Mouse (Mus musculus): Measurements from ENCODE around the gene Tymp. TPM values are rescaled to one million over a fixed set of nuclear protein-coding genes. Genes with fewer than 3 reads are reported as not detected.
A peak's percentile ranks its signal among the peaks of the same experiment; 100 is the strongest.

Tymp gene
- polyA plus RNA-seq, 1 experiment from 2014 or later, result 1.6 TPM

DNA sequence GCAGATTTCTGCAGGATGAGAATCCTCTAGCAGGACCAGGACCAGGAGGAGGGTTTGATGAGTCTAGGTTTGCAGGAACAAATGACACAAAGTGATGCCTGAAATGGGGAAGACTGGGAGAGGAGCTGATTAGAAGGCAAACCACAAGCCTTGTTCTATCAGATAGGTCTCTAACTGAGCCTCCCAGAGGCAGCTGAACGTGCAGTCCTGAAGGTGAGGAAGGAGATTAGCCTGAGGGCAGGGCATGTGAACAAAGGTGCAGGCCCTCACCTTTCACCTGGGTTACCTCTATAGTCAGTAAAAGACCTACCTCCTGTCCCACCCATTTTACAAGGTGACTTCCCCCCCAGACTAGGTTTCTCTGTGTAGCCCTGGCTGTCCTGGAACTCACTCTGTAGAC, 22.9 kb upstream of the Tymp start:
- no peaks in the 10 kb centered on the region for H3K36me3 ChIP-seq (ENCODE audit: control insufficient read depth, insufficient read depth, low read length)
- no peaks in the 10 kb centered on the region for H3K9me3 ChIP-seq (ENCODE audit: control insufficient read depth, low read length)
- no peaks in the 10 kb centered on the region for H3K27me3 ChIP-seq (ENCODE audit: control insufficient read depth, insufficient read depth, low read depth, low read length)
- H3K27ac ChIP-seq (ENCODE audit: low read length), result no peak overlapping the region
- no peak overlapping the region for H3K4me3 ChIP-seq (ENCODE audit: low read length)
- H3K4me2 ChIP-seq (ENCODE audit: low read depth, low read length), result no peak overlapping the region
- WGBS, result 47% methylated on average over 1 of the region's 1 CpGs
- H3K4me1 ChIP-seq (replicated peaks; ENCODE audit: control insufficient read depth, insufficient read depth, low read length), result no peaks in the 10 kb centered on the region
- ATAC-seq (ENCODE audit: low read depth), result no peak
- H3K9ac ChIP-seq (ENCODE audit: low read length), result no peak overlapping the region

DNA sequence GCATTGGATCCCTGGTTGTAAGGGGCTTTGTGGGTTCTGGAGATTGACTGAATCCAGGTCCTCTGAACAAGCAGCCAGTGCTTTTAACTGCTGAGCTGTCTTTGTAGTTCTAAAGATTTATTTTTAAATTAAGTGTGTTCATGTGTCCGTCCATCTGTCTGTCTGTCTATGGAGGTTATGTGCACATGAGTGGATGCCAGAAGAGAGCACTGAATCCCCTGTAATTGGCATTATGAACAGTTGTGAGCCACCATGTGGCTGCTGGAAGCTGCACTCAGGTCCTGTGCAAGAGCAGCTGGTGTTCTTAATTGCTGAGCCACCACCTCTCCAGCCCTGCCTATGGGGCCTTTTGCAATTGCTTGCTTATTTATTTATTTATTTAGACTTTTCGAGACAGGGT, 21.3 kb upstream of the Tymp start:
- no peaks in the 10 kb centered on the region for H3K36me3 ChIP-seq (ENCODE audit: control insufficient read depth, insufficient read depth, low read length)
- no peaks in the 10 kb centered on the region for H3K27me3 ChIP-seq (ENCODE audit: control insufficient read depth, insufficient read depth, low read depth, low read length)
- H3K9me3 ChIP-seq (ENCODE audit: control insufficient read depth, low read length), result no peaks in the 10 kb centered on the region
- ATAC-seq (ENCODE audit: low read depth), result no peak
- H3K27ac ChIP-seq (ENCODE audit: low read length), result no peak overlapping the region
- 74% methylated on average over 2 of the region's 2 CpGs for WGBS
- H3K4me1 ChIP-seq (replicated peaks; ENCODE audit: control insufficient read depth, insufficient read depth, low read length), result no peaks in the 10 kb centered on the region
- H3K9ac ChIP-seq (ENCODE audit: low read length), result no peak overlapping the region
- no peak overlapping the region for H3K4me3 ChIP-seq (ENCODE audit: low read length)
- no peak overlapping the region for H3K4me2 ChIP-seq (ENCODE audit: low read depth, low read length)

DNA sequence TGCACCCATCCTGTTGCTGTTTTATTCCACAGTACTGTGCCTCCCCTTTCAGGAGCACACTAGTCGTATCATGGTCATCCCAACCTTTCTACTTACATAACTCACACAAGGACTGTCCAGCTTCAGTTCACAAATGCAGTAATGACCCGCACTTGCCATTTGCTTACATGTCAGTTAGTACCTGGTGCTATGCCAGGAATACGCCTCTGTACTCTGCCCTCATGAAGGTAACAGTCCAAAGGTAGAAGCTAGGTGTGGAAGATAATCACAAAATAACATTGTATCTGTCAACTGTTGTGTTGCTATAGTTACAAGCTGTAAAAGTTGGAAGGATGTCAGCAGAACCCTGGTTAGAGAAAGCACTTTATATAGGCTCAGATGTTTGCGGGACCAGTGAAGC, 20.0 kb upstream of the Tymp start:
- Histone ChIP-seq H3K9me3 (ENCODE audit: control insufficient read depth, low read length) (no peaks in the 10 kb centered on the region), H3K4me1 (replicated peaks; ENCODE audit: control insufficient read depth, insufficient read depth, low read length) (no peaks in the 10 kb centered on the region), H3K36me3 (ENCODE audit: control insufficient read depth, insufficient read depth, low read length) (no peaks in the 10 kb centered on the region), H3K27ac (ENCODE audit: low read length) (no peak overlapping the region), H3K4me3 (ENCODE audit: low read length) (no peak overlapping the region), H3K9ac (ENCODE audit: low read length) (no peak overlapping the region), H3K27me3 (ENCODE audit: control insufficient read depth, insufficient read depth, low read depth, low read length) (no peaks in the 10 kb centered on the region), H3K4me2 (ENCODE audit: low read depth, low read length) (no peak overlapping the region)
- no peak for ATAC-seq (ENCODE audit: low read depth)
- 75% methylated on average over 4 of the region's 4 CpGs for WGBS

DNA sequence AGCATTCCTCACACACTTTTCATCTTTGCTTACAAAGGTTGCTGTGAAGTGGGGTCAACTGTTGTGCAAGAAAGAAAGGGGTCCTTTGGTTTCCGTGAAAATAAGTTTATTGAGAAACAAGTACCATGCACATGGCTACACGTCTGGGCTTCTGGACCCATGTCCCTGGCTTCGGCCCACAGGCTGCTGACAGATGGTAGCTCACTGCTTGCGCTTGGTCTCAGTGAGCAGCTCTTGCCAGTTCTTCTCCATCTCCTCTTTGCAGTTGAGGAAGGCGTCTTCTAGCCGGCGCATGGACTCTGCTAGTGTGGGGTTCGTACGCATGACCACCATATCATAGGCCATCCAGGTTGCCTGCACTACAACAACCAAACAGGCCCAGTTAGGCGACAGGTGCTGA, 13.2 kb upstream of the Tymp start:
- no peak overlapping the region for H3K4me3 ChIP-seq (ENCODE audit: low read length)
- no peaks in the 10 kb centered on the region for H3K36me3 ChIP-seq (ENCODE audit: control insufficient read depth, insufficient read depth, low read length)
- H3K4me2 ChIP-seq (ENCODE audit: low read depth, low read length), result no peak overlapping the region
- no peaks in the 10 kb centered on the region for H3K27me3 ChIP-seq (ENCODE audit: control insufficient read depth, insufficient read depth, low read depth, low read length)
- no peak for ATAC-seq (ENCODE audit: low read depth)
- no peaks in the 10 kb centered on the region for H3K4me1 ChIP-seq (replicated peaks; ENCODE audit: control insufficient read depth, insufficient read depth, low read length)
- H3K27ac ChIP-seq (ENCODE audit: low read length), result no peak overlapping the region
- WGBS, result 84% methylated on average over 10 of the region's 10 CpGs
- no peak overlapping the region for H3K9ac ChIP-seq (ENCODE audit: low read length)
- no peaks in the 10 kb centered on the region for H3K9me3 ChIP-seq (ENCODE audit: control insufficient read depth, low read length)

DNA sequence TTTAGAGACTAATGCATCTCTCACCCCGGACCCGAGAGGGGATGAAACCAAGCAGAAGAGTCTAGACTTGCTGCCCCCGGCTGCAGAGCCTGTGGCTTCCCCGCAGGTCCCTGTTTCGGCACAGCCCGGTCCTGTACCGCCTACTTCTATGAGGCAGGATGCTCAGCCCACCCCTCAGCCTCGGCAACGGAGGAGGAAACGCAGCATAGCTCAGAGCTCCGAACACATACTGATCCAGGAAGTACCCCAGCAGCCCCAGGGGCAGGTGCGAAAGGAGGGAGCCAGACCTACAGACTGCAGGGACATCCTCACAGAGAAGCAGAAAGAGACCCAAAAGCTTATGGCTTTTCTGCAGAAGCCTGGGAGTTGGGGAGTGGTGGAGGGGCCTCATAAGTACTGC, 10.3 kb upstream of the Tymp start:
- Histone ChIP-seq H3K4me3 (ENCODE audit: low read length) (no peak overlapping the region), H3K36me3 (ENCODE audit: control insufficient read depth, insufficient read depth, low read length) (no peaks in the 10 kb centered on the region), H3K9me3 (ENCODE audit: control insufficient read depth, low read length) (no peaks in the 10 kb centered on the region), H3K27me3 (ENCODE audit: control insufficient read depth, insufficient read depth, low read depth, low read length) (no peaks in the 10 kb centered on the region; the same call in 1 of the 2 replicates), H3K27ac (ENCODE audit: low read length) (no peak overlapping the region), H3K4me2 (ENCODE audit: low read depth, low read length) (no peak overlapping the region), H3K4me1 (replicated peaks; ENCODE audit: control insufficient read depth, insufficient read depth, low read length) (no peaks in the 10 kb centered on the region), H3K9ac (ENCODE audit: low read length) (no peak overlapping the region)
- 35% methylated on average over 12 of the region's 12 CpGs for WGBS
- no peak for ATAC-seq (ENCODE audit: low read depth)

DNA sequence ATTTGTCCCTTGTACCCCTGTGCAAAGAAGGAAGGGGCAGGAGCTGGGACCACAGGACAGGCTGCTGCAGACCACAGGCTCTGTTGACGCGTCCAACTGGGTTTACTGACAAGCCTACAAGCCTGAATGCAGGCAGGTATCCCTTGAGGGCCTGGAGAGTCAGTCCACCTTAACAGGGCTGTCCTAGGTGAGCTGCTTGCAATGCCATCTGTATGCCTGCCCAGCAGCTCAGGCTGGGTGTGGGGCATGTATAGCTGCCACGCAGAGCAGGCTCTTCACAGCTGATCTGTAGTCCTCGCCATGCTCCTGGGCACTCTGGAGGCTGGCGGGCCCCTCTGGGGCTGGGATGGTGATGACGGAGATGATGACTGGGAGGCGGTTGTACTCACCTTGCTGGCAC, 7.8 kb upstream of the Tymp start, which contains the start of gene Klhdc7b:
Gene Klhdc7b, plus strand, starts transcription at position 301 of the 400 bp plus-strand sequence.
- WGBS, result 82% methylated on average over 7 of the region's 7 CpGs
- no peak for ATAC-seq (ENCODE audit: low read depth)
- H3K36me3 ChIP-seq (ENCODE audit: control insufficient read depth, insufficient read depth, low read length), result no peaks in the 10 kb centered on the region
- H3K4me1 ChIP-seq (replicated peaks; ENCODE audit: control insufficient read depth, insufficient read depth, low read length), result no peaks in the 10 kb centered on the region; the same call in 1 of the 2 replicates
- H3K4me2 ChIP-seq (ENCODE audit: low read depth, low read length), result no peak within 1 kb of the TSS
- peaks cover 4% of the 10 kb centered on the region for H3K27me3 ChIP-seq (ENCODE audit: control insufficient read depth, insufficient read depth, low read depth, low read length)
- no peak within 1 kb of the TSS for H3K9ac ChIP-seq (ENCODE audit: low read length)
- H3K9me3 ChIP-seq (ENCODE audit: control insufficient read depth, low read length), result no peaks in the 10 kb centered on the region
- H3K27ac ChIP-seq (ENCODE audit: low read length), result no peak within 1 kb of the TSS
- H3K4me3 ChIP-seq (ENCODE audit: low read length), result no peak within 1 kb of the TSS

DNA sequence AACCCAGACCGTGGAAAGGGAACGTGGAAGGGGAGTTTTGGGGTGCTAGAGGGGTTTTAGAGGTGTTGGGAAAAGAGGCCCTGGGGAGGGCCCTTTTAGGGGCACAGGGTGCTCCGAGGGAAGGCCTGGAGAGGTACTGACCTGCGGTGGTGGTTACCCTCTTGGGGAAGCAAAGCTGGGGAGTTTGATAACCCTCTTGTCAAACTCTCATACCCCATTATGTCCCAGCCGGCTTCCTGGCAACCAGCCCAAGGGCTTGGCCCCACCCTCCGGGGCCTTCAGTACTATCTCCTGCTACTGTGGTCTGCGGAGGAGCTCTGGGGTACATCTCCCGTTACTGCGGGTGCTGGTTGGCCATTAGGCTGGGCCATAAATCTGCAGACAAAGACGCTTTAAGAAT, 2.6 kb upstream of the Tymp start:
- Histone ChIP-seq H3K9ac (ENCODE audit: low read length) (peak overlapping the region; percentile 53), H3K4me1 (replicated peaks; ENCODE audit: control insufficient read depth, insufficient read depth, low read length) (peaks cover 15% of the 10 kb centered on the region), H3K27me3 (ENCODE audit: control insufficient read depth, insufficient read depth, low read depth, low read length) (peaks cover 41% of the 10 kb centered on the region), H3K4me3 (ENCODE audit: low read length) (peak overlapping the region; percentile 47), H3K4me2 (ENCODE audit: low read depth, low read length) (peak overlapping the region; percentile 72), H3K36me3 (ENCODE audit: control insufficient read depth, insufficient read depth, low read length) (no peaks in the 10 kb centered on the region), H3K9me3 (ENCODE audit: control insufficient read depth, low read length) (no peaks in the 10 kb centered on the region), H3K27ac (ENCODE audit: low read length) (no peak overlapping the region)
- ATAC-seq (ENCODE audit: low read depth), result 0 out of 2 replicates have a peak, but pooled peaks have one; percentile 21
- 13% methylated on average over 10 of the region's 10 CpGs for WGBS

DNA sequence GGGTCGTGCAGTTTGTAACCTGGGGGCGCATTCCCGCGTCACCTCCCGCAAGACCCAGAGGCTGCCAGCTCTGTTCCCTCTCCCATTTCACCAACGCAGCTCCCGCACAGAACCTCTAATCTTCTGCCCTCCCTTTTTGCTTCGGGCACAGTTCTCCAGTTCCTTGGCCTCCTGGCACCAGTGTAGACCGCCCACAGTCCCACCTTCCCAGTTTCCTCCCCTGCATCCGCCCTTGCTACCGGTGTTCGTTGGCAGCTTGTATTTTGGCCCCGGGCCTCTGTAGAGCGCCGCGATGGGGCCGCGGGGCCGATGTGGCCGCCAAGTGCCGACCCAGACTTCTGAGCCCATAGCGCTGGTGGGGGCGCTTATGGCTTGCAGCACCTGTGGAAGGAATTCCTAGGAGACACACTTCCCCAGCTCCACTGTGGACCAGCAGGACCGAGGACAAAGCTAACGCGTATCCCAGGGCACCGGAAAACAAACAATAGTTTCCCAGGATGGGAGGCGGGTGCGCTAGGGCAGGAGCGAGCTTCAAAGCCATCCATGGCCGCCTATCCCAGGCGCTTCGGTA, 2.1 kb upstream of the Tymp start, which contains the start of gene Odf3b:
Gene Odf3b, minus strand, starts transcription at position 452 of the 571 bp plus-strand sequence.
- peaks cover 41% of the 10 kb centered on the region for H3K27me3 ChIP-seq (ENCODE audit: control insufficient read depth, insufficient read depth, low read depth, low read length)
- no peak for ATAC-seq (ENCODE audit: low read depth)
- peak within 1 kb of the TSS; percentile 72 for H3K4me2 ChIP-seq (ENCODE audit: low read depth, low read length)
- no peak within 1 kb of the TSS for H3K27ac ChIP-seq (ENCODE audit: low read length)
- no peaks in the 10 kb centered on the region for H3K36me3 ChIP-seq (ENCODE audit: control insufficient read depth, insufficient read depth, low read length)
- H3K4me3 ChIP-seq (ENCODE audit: low read length), result peak within 1 kb of the TSS; percentile 47
- 1% methylated on average over 33 of the region's 33 CpGs for WGBS
- H3K4me1 ChIP-seq (replicated peaks; ENCODE audit: control insufficient read depth, insufficient read depth, low read length), result peaks cover 19% of the 10 kb centered on the region
- no peaks in the 10 kb centered on the region for H3K9me3 ChIP-seq (ENCODE audit: control insufficient read depth, low read length)
- peak within 1 kb of the TSS; percentile 53 for H3K9ac ChIP-seq (ENCODE audit: low read length)

DNA sequence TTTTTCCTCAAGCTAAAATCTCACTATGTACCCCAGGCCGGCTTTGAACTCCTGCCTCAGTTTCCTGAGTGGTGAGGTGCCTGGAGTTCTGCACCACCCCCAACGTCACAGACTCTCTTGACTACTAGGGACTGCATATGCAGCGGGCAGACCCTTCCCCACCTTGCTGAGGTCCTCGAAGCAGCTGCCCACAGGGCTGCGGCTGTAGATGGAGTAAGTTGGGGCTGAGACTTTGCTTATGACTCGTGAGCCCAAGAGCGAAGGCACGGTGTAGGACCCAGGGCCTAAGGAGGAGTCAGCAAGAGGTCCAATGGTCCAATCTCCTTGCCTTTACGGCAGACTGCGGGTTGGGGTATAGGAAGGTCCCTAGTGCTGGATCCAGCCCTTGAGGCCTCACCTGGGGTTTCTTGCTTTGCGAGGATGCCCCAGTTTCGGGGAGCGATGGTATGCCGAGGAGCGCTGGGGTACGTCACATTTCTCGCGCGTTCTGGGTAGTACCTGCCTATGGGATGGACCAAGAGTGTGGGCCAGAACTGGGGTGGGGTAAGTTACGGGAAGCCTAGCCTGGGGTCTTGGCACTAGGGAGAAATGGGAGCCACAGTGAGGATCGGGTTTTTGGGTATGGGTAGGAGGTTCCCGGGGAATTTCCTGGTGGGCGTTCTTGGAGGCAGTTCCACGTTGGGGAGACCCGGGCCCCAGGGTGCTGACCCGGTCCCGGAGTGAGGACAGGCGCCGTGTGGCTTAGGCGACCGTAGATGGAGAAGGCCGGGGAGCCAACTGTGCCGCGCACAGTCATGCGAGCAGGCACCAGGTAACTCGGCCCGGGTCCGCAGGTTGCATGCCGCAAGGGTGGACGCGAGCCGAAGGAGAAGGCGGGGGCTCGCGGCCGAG, 1.3 kb upstream of the Tymp start:
- Histone ChIP-seq H3K4me3 (ENCODE audit: low read length) (peak overlapping the region; percentile 47), H3K4me2 (ENCODE audit: low read depth, low read length) (peak overlapping the region; percentile 72), H3K27ac (ENCODE audit: low read length) (no peak overlapping the region), H3K9ac (ENCODE audit: low read length) (peak overlapping the region; percentile 53), H3K4me1 (replicated peaks; ENCODE audit: control insufficient read depth, insufficient read depth, low read length) (peaks cover 20% of the 10 kb centered on the region), H3K9me3 (ENCODE audit: control insufficient read depth, low read length) (no peaks in the 10 kb centered on the region), H3K36me3 (ENCODE audit: control insufficient read depth, insufficient read depth, low read length) (no peaks in the 10 kb centered on the region), H3K27me3 (ENCODE audit: control insufficient read depth, insufficient read depth, low read depth, low read length) (peaks cover 41% of the 10 kb centered on the region)
- 10% methylated on average over 46 of the region's 46 CpGs for WGBS
- ATAC-seq (ENCODE audit: low read depth), result no peak
